Mouse (Mus musculus) layer of hippocampus, adult 11-12 months (tissue): ENCODE data around the gene Klhl5.

Source experiments
- DNase-seq: peaks from one replicate; pipeline ENCODE4 v3.0.0; 2022; ENCODE audit warnings: low spot score

Gene Klhl5

GRCm38 (mm10) chr5:65199346-65200128 is 92.2 kb downstream of the Klhl5 start, which contains the start of gene Wdr19:
TSS of gene Wdr19 (plus strand) at chr5:65199696.
- peak; percentile 99 for DNase-seq

DNA sequence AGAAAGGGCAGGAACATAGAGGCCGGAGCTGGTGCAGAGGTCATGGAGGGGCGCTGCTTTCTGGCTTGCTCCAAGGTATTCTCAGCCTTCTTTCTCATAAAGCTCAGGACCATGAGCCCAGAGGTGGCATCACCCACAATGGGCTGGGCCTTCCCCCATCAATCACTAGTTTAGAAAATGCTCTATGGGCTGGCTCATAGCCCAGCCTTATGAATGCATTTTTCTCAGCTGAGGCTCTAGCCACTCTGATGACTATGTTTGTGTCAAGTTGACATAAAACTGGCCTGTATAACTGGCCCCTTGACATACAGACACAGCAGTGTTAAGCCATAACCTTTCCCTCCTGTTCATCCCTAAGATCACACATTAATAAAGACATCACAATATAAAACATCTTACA is 97.4 kb downstream of the Klhl5 start:
- no peak for DNase-seq

DNA sequence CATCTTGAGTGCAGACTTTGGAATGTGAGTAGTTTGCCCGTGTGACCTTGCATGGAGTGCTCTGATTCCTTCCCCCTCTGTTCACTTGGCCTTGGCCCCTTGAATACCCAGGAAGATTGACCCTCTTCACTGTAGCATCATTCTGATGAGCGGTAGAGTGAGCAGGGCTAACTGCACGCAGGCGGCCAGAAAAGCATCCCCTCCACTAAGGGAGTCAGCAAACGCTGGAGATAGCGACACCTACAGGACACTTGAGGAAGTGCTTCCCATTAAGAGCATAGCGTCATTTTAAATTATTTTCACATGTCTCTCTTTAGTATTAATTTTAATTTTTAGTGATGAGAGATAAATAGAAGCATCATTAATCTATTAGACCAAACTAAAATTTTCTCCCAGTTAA is 106.0 kb downstream of the Klhl5 start:
- no peak for DNase-seq
